Mouse (Mus musculus): ENCODE measurements around the gene Efcab9. TPM values are rescaled to one million over a fixed set of nuclear protein-coding genes. Genes with fewer than 3 reads are reported as not detected.
"Not testable (repeated sequence)": the region's sequence is repeated elsewhere in the genome, so short reads cannot be mapped to it uniquely, and the experiment has no call there.

Efcab9 gene
- polyA plus RNA-seq, 1 experiment from 2014 or later = 0.37 TPM

GRCm38 (mm10) chr11:32516916-32517712, 14.8 kb downstream of the Efcab9 start:
- Histone ChIP-seq H3K4me3 (ENCODE audit: low read depth, low read length) (no peak overlapping the region), H3K27ac (ENCODE audit: low read depth) (no peak overlapping the region), H3K36me3 (ENCODE audit: insufficient read depth) (peaks cover 38% of the 10 kb centered on the region), H3K4me1 (ENCODE audit: insufficient read depth) (no peaks in the 10 kb centered on the region), H3K9ac (no peak overlapping the region), H3K4me2 (no peak overlapping the region), H3K9me3 (ENCODE audit: low read depth, low read length) (no peaks in the 10 kb centered on the region), H3K27me3 (ENCODE audit: insufficient read depth, low read length) (no peaks in the 10 kb centered on the region)
- ATAC-seq (ENCODE audit: insufficient read depth) (no peak), DNase-seq (no peak)
- 87% methylated on average over 8 of the region's 8 CpGs for WGBS
- no peak for TF ChIP-seq CTCF (IDR thresholded peaks at IDR 0.05; ENCODE audit: low read depth)

GRCm38 (mm10) chr11:32516091-32516490, 15.8 kb downstream of the Efcab9 start:
- WGBS = 90% methylated on average over 12 of the region's 12 CpGs
- Histone ChIP-seq H3K9ac (no peak overlapping the region), H3K4me2 (no peak overlapping the region), H3K4me3 (ENCODE audit: low read depth, low read length) (no peak overlapping the region), H3K27ac (ENCODE audit: low read depth) (no peak overlapping the region), H3K36me3 (ENCODE audit: insufficient read depth) (peaks cover 35% of the 10 kb centered on the region), H3K4me1 (ENCODE audit: insufficient read depth) (no peaks in the 10 kb centered on the region), H3K9me3 (ENCODE audit: low read depth, low read length) (no peaks in the 10 kb centered on the region), H3K27me3 (ENCODE audit: insufficient read depth, low read length) (no peaks in the 10 kb centered on the region)
- TF ChIP-seq CTCF (IDR thresholded peaks at IDR 0.05; ENCODE audit: low read depth) = no peak
- no peak for ATAC-seq (ENCODE audit: insufficient read depth)
- no peak for DNase-seq

- H3K9ac ChIP-seq; H3K27ac ChIP-seq (ENCODE audit: low read depth); ATAC-seq (ENCODE audit: insufficient read depth); DNase-seq; H3K27me3 ChIP-seq (ENCODE audit: insufficient read depth, low read length); H3K4me2 ChIP-seq; H3K4me1 ChIP-seq (ENCODE audit: insufficient read depth); H3K9me3 ChIP-seq (ENCODE audit: low read depth, low read length); H3K4me3 ChIP-seq (ENCODE audit: low read depth, low read length): not testable (repeated sequence)
- H3K36me3 ChIP-seq (ENCODE audit: insufficient read depth) = peaks cover 32% of the 10 kb centered on the region
- WGBS = 80% methylated on average over 5 of the region's 5 CpGs
Measured at GRCm38 (mm10) chr11:32514853-32515252, 17.0 kb downstream of the Efcab9 start.

- Histone ChIP-seq H3K9me3 (ENCODE audit: low read depth, low read length) (no peaks in the 10 kb centered on the region), H3K27me3 (ENCODE audit: insufficient read depth, low read length) (no peaks in the 10 kb centered on the region), H3K4me1 (ENCODE audit: insufficient read depth) (no peaks in the 10 kb centered on the region), H3K36me3 (ENCODE audit: insufficient read depth) (peaks cover 3% of the 10 kb centered on the region; the same call in 1 of the 2 replicates), H3K27ac (ENCODE audit: low read depth) (no peak overlapping the region), H3K9ac (no peak overlapping the region), H3K4me2 (no peak overlapping the region), H3K4me3 (ENCODE audit: low read depth, low read length) (no peak overlapping the region)
- 57% methylated on average over 1 of the region's 1 CpGs for WGBS
- no peak for DNase-seq
- no peak; the same call in 1 of the 2 replicates for TF ChIP-seq CTCF (IDR thresholded peaks at IDR 0.05; ENCODE audit: low read depth)
- no peak for ATAC-seq (ENCODE audit: insufficient read depth)
Measured at GRCm38 (mm10) chr11:32510930-32511329, 21.0 kb downstream of the Efcab9 start.

DNA sequence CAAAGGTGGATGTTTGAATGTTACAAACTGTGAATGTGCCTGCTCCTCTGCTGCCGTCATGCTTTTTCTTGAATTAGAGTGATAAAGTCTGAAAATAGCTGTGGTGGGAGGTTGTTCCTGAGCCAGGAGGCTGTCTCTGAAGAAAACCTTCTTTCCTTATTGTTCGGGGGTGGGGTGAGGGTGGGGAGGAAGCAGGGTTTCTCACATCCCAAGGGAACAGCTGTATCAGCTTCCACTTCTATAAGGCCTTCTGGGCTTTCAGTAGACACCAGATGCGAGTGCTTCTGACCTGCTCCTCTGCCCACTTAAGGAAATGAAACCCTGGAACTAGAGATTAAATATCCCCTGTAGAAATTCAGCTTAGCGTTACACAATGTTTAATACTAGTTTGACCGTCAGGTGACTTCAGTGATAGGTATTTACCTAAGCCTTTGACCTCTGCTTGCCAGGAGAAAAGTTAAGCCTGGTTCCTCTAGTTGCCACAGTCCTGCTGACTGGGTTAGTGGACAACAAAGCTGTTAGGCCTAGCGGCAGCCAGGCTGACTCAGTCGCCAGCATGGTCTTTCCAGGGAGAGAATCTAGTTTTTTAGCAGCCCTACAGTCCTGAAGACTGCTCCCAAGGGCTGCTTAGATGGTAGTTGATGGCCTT, 26.7 kb downstream of the Efcab9 start:
- H3K9me3 ChIP-seq (ENCODE audit: low read depth, low read length) = no peaks in the 10 kb centered on the region
- H3K4me1 ChIP-seq (ENCODE audit: insufficient read depth) = no peaks in the 10 kb centered on the region
- no peaks in the 10 kb centered on the region for H3K27me3 ChIP-seq (ENCODE audit: insufficient read depth, low read length)
- TF ChIP-seq CTCF (IDR thresholded peaks at IDR 0.05; ENCODE audit: low read depth) = no peak
- no peak for ATAC-seq (ENCODE audit: insufficient read depth)
- H3K4me2 ChIP-seq = no peak overlapping the region
- 76% methylated on average over 7 of the region's 7 CpGs for WGBS
- H3K36me3 ChIP-seq (ENCODE audit: insufficient read depth) = peaks cover 18% of the 10 kb centered on the region
- H3K4me3 ChIP-seq (ENCODE audit: low read depth, low read length) = no peak overlapping the region
- no peak overlapping the region for H3K9ac ChIP-seq
- no peak for DNase-seq
- no peak overlapping the region for H3K27ac ChIP-seq (ENCODE audit: low read depth)

DNA sequence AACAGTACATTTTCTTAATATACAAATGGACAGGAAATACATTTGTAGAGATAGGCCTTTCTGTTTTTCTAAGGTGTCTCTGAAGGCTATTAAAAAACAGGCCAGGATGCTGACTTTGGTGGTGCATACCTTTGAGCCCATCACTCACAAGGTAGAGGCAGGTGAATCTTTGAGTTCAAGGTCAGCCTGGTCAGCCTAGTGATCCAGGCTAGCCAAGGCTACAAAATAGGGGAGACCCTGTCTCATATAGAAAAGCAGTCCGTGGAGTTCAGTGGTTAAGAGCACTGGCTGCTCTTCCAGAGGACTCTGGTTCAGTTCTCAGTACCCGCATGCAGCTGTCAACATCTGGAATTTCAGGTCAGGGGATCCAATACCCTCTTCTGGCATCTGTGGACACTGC, 28.2 kb downstream of the Efcab9 start:
- Histone ChIP-seq H3K36me3 (ENCODE audit: insufficient read depth) (peaks cover 26% of the 10 kb centered on the region), H3K9ac (no peak overlapping the region), H3K4me1 (ENCODE audit: insufficient read depth) (no peaks in the 10 kb centered on the region), H3K4me2 (no peak overlapping the region), H3K27me3 (ENCODE audit: insufficient read depth, low read length) (no peaks in the 10 kb centered on the region), H3K27ac (ENCODE audit: low read depth) (no peak overlapping the region), H3K9me3 (ENCODE audit: low read depth, low read length) (no peaks in the 10 kb centered on the region), H3K4me3 (ENCODE audit: low read depth, low read length) (no peak overlapping the region)
- TF ChIP-seq CTCF (IDR thresholded peaks at IDR 0.05; ENCODE audit: low read depth) = no peak
- no peak for ATAC-seq (ENCODE audit: insufficient read depth)
- no peak for DNase-seq
- WGBS = 97% methylated on average over 2 of the region's 2 CpGs

GRCm38 (mm10) chr11:32499931-32500330, 31.9 kb downstream of the Efcab9 start:
- Histone ChIP-seq H3K27me3 (ENCODE audit: insufficient read depth, low read length) (no peaks in the 10 kb centered on the region), H3K4me3 (ENCODE audit: low read depth, low read length) (no peak overlapping the region), H3K9ac (no peak overlapping the region), H3K9me3 (ENCODE audit: low read depth, low read length) (no peaks in the 10 kb centered on the region), H3K36me3 (ENCODE audit: insufficient read depth) (peaks cover 26% of the 10 kb centered on the region), H3K4me1 (ENCODE audit: insufficient read depth) (no peaks in the 10 kb centered on the region), H3K4me2 (no peak overlapping the region), H3K27ac (ENCODE audit: low read depth) (no peak overlapping the region)
- 89% methylated on average over 4 of the region's 4 CpGs for WGBS
- ATAC-seq (ENCODE audit: insufficient read depth) = no peak
- DNase-seq = no peak
- TF ChIP-seq CTCF (IDR thresholded peaks at IDR 0.05; ENCODE audit: low read depth) = peak; percentile 37
